Mouse (Mus musculus): ENCODE measurements at regions not wholly inside any gene's neighbourhood (a gene's known extent, or its start where the extent isn't known, plus 50 kb on each side); places are given as distances from the start of the nearest gene placed in this dataset.

- TF ChIP-seq CTCF (conservative IDR thresholded peaks at IDR 0.05; ENCODE audit: insufficient read depth, insufficient read length, low read depth, low read length) (no peak), POLR2A (IDR thresholded peaks at IDR 0.05; ENCODE audit: low read depth, low read length) (no peak)
Measured at GRCm38 (mm10) chr17:85853156-85853555, 165.1 kb upstream of the Six2 start.
